Mouse (Mus musculus): ENCODE data around the gene Kcnj4. TPM values are rescaled to one million over a fixed set of nuclear protein-coding genes. Genes with fewer than 3 reads are reported as not detected.

Gene Kcnj4
- polyA plus RNA-seq, 1 experiment from 2014 or later = not detected

- Histone ChIP-seq H3K4me2 (no peak overlapping the region), H3K9ac (ENCODE audit: low read length) (no peak overlapping the region), H3K4me1 (ENCODE audit: control insufficient read depth, insufficient read depth, low read length) (no peaks in the 10 kb centered on the region), H3K27ac (ENCODE audit: low read depth, low read length) (no peak overlapping the region), H3K9me3 (ENCODE audit: control insufficient read depth, low read length) (no peaks in the 10 kb centered on the region), H3K27me3 (ENCODE audit: control insufficient read depth, insufficient read depth, low read length) (no peaks in the 10 kb centered on the region), H3K36me3 (ENCODE audit: control insufficient read depth, insufficient read depth, low read length) (peaks cover 68% of the 10 kb centered on the region), H3K4me3 (ENCODE audit: low read depth, low read length) (no peak overlapping the region)
- DNase-seq (ENCODE audit: low spot score, missing footprints) (no peak), ATAC-seq (ENCODE audit: low FRiP score) (no peak)
- 92% methylated on average over 3 of the region's 3 CpGs for WGBS
Observed at GRCm38 (mm10) chr15:79533796-79534195, 28.8 kb upstream of the Kcnj4 start.

- Histone ChIP-seq H3K27ac (ENCODE audit: low read depth, low read length) (no peak overlapping the region), H3K9ac (ENCODE audit: low read length) (no peak overlapping the region), H3K27me3 (ENCODE audit: control insufficient read depth, insufficient read depth, low read length) (no peaks in the 10 kb centered on the region), H3K4me3 (ENCODE audit: low read depth, low read length) (no peak overlapping the region), H3K9me3 (ENCODE audit: control insufficient read depth, low read length) (no peaks in the 10 kb centered on the region), H3K4me1 (ENCODE audit: control insufficient read depth, insufficient read depth, low read length) (no peaks in the 10 kb centered on the region), H3K36me3 (ENCODE audit: control insufficient read depth, insufficient read depth, low read length) (peaks cover 54% of the 10 kb centered on the region), H3K4me2 (no peak overlapping the region)
- ATAC-seq (ENCODE audit: low FRiP score) (no peak), DNase-seq (ENCODE audit: low spot score, missing footprints) (no peak)
- WGBS = 87% methylated on average over 7 of the region's 7 CpGs
Observed at GRCm38 (mm10) chr15:79529935-79530334, 24.9 kb upstream of the Kcnj4 start.

GRCm38 (mm10) chr15:79527991-79528639 is 23.1 kb upstream of the Kcnj4 start:
- Histone ChIP-seq H3K4me3 (ENCODE audit: low read depth, low read length) (no peak overlapping the region), H3K27me3 (ENCODE audit: control insufficient read depth, insufficient read depth, low read length) (no peaks in the 10 kb centered on the region), H3K4me1 (ENCODE audit: control insufficient read depth, insufficient read depth, low read length) (no peaks in the 10 kb centered on the region), H3K36me3 (ENCODE audit: control insufficient read depth, insufficient read depth, low read length) (peaks cover 40% of the 10 kb centered on the region), H3K4me2 (no peak overlapping the region), H3K27ac (ENCODE audit: low read depth, low read length) (no peak overlapping the region), H3K9ac (ENCODE audit: low read length) (no peak overlapping the region), H3K9me3 (ENCODE audit: control insufficient read depth, low read length) (no peaks in the 10 kb centered on the region)
- DNase-seq (ENCODE audit: low spot score, missing footprints) (no peak), ATAC-seq (ENCODE audit: low FRiP score) (no peak)
- WGBS = 84% methylated on average over 5 of the region's 5 CpGs

- DNase-seq (ENCODE audit: low spot score, missing footprints) (peak; percentile 91), ATAC-seq (ENCODE audit: low FRiP score) (no peak)
- Histone ChIP-seq H3K9ac (ENCODE audit: low read length) (no peak overlapping the region), H3K4me1 (ENCODE audit: control insufficient read depth, insufficient read depth, low read length) (no peaks in the 10 kb centered on the region), H3K9me3 (ENCODE audit: control insufficient read depth, low read length) (no peaks in the 10 kb centered on the region), H3K27ac (ENCODE audit: low read depth, low read length) (no peak overlapping the region), H3K4me2 (no peak overlapping the region), H3K36me3 (ENCODE audit: control insufficient read depth, insufficient read depth, low read length) (peaks cover 40% of the 10 kb centered on the region), H3K27me3 (ENCODE audit: control insufficient read depth, insufficient read depth, low read length) (no peaks in the 10 kb centered on the region), H3K4me3 (ENCODE audit: low read depth, low read length) (no peak overlapping the region)
- WGBS = 79% methylated on average over 4 of the region's 4 CpGs
Observed at GRCm38 (mm10) chr15:79527192-79527591, 22.2 kb upstream of the Kcnj4 start.

GRCm38 (mm10) chr15:79525979-79526768 is 21.1 kb upstream of the Kcnj4 start:
- H3K9me3 ChIP-seq (ENCODE audit: control insufficient read depth, low read length) = no peaks in the 10 kb centered on the region
- no peak overlapping the region for H3K9ac ChIP-seq (ENCODE audit: low read length)
- ATAC-seq (ENCODE audit: low FRiP score) (no peak), DNase-seq (ENCODE audit: low spot score, missing footprints) (peak; percentile 91)
- H3K27ac ChIP-seq (ENCODE audit: low read depth, low read length) = no peak overlapping the region
- H3K36me3 ChIP-seq (ENCODE audit: control insufficient read depth, insufficient read depth, low read length) = peaks cover 35% of the 10 kb centered on the region
- no peaks in the 10 kb centered on the region for H3K4me1 ChIP-seq (ENCODE audit: control insufficient read depth, insufficient read depth, low read length)
- no peaks in the 10 kb centered on the region for H3K27me3 ChIP-seq (ENCODE audit: control insufficient read depth, insufficient read depth, low read length)
- no peak overlapping the region for H3K4me2 ChIP-seq
- WGBS = 73% methylated on average over 9 of the region's 9 CpGs
- H3K4me3 ChIP-seq (ENCODE audit: low read depth, low read length) = no peak overlapping the region

- Histone ChIP-seq H3K4me3 (ENCODE audit: low read depth, low read length) (no peak overlapping the region), H3K27me3 (ENCODE audit: control insufficient read depth, insufficient read depth, low read length) (no peaks in the 10 kb centered on the region), H3K4me2 (no peak overlapping the region), H3K9me3 (ENCODE audit: control insufficient read depth, low read length) (no peaks in the 10 kb centered on the region), H3K9ac (ENCODE audit: low read length) (no peak overlapping the region), H3K4me1 (ENCODE audit: control insufficient read depth, insufficient read depth, low read length) (no peaks in the 10 kb centered on the region), H3K27ac (ENCODE audit: low read depth, low read length) (no peak overlapping the region), H3K36me3 (ENCODE audit: control insufficient read depth, insufficient read depth, low read length) (peaks cover 32% of the 10 kb centered on the region)
- ATAC-seq (ENCODE audit: low FRiP score) (no peak), DNase-seq (ENCODE audit: low spot score, missing footprints) (no peak)
- WGBS = 88% methylated on average over 5 of the region's 5 CpGs
Observed at GRCm38 (mm10) chr15:79525564-79525963, 20.5 kb upstream of the Kcnj4 start.

DNA sequence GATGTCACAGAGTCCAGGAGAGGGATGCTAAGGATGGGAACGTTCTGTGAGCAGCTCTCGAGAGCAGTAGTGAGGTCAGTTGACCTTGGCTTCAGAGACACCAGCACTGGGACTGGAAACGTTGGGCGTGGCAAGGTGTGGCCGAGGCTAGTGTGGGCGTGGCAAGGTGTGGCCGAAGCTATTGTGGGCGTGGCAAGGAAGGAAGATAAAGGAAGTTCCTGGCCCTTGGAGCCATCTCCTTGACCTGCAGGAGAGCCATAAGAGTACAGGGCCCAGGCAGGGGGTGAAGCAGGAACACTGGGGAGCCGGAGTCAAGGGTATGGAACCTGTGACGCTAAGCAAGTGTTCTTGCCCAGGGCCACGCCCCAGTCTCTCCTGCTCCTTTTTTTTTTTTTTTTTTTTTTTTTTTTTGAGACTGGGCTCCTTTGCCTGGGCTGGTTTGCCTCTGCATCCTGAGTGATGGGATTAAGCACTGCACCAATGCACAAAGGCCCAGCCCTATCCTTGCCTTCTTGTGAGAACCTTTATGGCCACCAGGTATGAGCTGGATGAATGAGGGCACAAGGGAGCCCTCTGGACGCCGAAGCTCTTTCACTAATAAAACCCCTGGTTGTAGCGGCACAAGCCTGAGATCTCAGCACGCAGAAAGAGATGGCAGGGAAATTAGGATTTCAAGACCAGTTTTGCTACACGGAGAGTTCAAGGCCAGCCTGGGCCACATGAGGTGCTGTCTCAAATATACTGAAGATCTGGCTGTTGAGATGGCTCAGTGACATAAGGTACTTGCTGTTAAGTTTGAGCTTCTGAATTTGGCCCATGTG is 14.6 kb upstream of the Kcnj4 start:
- Histone ChIP-seq H3K4me1 (ENCODE audit: control insufficient read depth, insufficient read depth, low read length) (peaks cover 12% of the 10 kb centered on the region), H3K9ac (ENCODE audit: low read length) (no peak overlapping the region), H3K27me3 (ENCODE audit: control insufficient read depth, insufficient read depth, low read length) (peaks cover 34% of the 10 kb centered on the region), H3K4me2 (no peak overlapping the region), H3K4me3 (ENCODE audit: low read depth, low read length) (no peak overlapping the region), H3K36me3 (ENCODE audit: control insufficient read depth, insufficient read depth, low read length) (0 out of 2 replicates have a peak, but pooled peaks cover 2% of the 10 kb centered on the region), H3K9me3 (ENCODE audit: control insufficient read depth, low read length) (no peaks in the 10 kb centered on the region), H3K27ac (ENCODE audit: low read depth, low read length) (no peak overlapping the region)
- no peak for ATAC-seq (ENCODE audit: low FRiP score)
- WGBS = 57% methylated on average over 14 of the region's 16 CpGs
- no peak for DNase-seq (ENCODE audit: low spot score, missing footprints)

- Histone ChIP-seq H3K27me3 (ENCODE audit: control insufficient read depth, insufficient read depth, low read length) (peaks cover 45% of the 10 kb centered on the region), H3K4me2 (no peak overlapping the region), H3K27ac (ENCODE audit: low read depth, low read length) (no peak overlapping the region), H3K36me3 (ENCODE audit: control insufficient read depth, insufficient read depth, low read length) (0 out of 2 replicates have a peak, but pooled peaks cover 2% of the 10 kb centered on the region), H3K9me3 (ENCODE audit: control insufficient read depth, low read length) (no peaks in the 10 kb centered on the region), H3K4me1 (ENCODE audit: control insufficient read depth, insufficient read depth, low read length) (peaks cover 12% of the 10 kb centered on the region), H3K4me3 (ENCODE audit: low read depth, low read length) (no peak overlapping the region), H3K9ac (ENCODE audit: low read length) (no peak overlapping the region)
- DNase-seq (ENCODE audit: low spot score, missing footprints) (no peak), ATAC-seq (ENCODE audit: low FRiP score) (no peak)
- WGBS = 84% methylated on average over 3 of the region's 3 CpGs
Observed at GRCm38 (mm10) chr15:79518571-79518970, 13.5 kb upstream of the Kcnj4 start.

DNA sequence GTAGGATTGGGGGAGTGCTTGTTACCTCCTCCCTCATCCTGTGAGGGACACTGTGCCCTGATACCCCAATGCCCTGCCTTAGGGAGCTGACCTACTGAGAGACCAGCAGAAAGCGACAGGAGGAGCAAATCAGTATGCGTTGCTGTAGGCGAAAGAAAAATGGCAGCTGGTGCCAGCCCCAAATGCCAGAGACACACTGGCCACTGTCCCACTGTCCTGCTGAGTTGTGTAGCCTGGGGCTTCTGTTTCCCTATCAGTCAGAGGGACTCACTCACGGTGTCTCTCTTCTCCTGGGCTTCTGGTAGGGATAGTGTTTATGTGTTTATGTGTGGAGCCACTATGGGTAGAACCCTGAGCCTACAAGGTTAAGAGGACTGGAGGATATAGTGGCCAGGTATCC is 12.7 kb upstream of the Kcnj4 start:
- 77% methylated on average over 4 of the region's 4 CpGs for WGBS

More for the DNA sequence above, 12.7 kb upstream of the Kcnj4 start:
- ATAC-seq (ENCODE audit: low FRiP score) (no peak), DNase-seq (ENCODE audit: low spot score, missing footprints) (no peak)
- Histone ChIP-seq H3K27ac (ENCODE audit: low read depth, low read length) (no peak overlapping the region), H3K4me3 (ENCODE audit: low read depth, low read length) (no peak overlapping the region), H3K9me3 (ENCODE audit: control insufficient read depth, low read length) (no peaks in the 10 kb centered on the region), H3K9ac (ENCODE audit: low read length) (no peak overlapping the region), H3K36me3 (ENCODE audit: control insufficient read depth, insufficient read depth, low read length) (no peaks in the 10 kb centered on the region), H3K27me3 (ENCODE audit: control insufficient read depth, insufficient read depth, low read length) (peaks cover 53% of the 10 kb centered on the region), H3K4me1 (ENCODE audit: control insufficient read depth, insufficient read depth, low read length) (peaks cover 12% of the 10 kb centered on the region), H3K4me2 (no peak overlapping the region)
